Mouse (Mus musculus) stomach, postnatal 0 days (tissue): ENCODE measurements around the gene Evl.

Experiments
- CTCF ChIP-seq: IDR thresholded peaks from 2 replicates; pipeline ENCODE4 v1.5.1; 2016; ENCODE audit warnings: antibody characterized with exemption, low read depth, mild to moderate bottlenecking, moderate library complexity
- EP300 ChIP-seq: optimal IDR thresholded peaks from 2 replicates; pipeline ENCODE3; 2016; ENCODE audit warnings: antibody characterized with exemption

- TF ChIP-seq CTCF (no peak), EP300 (no peak)
Observed at GRCm38 (mm10) chr12:108590131-108590530, 35.6 kb downstream of the Evl start.
